Mouse (Mus musculus): ENCODE data around the gene Tmem266.

GRCm38 (mm10) chr9:55325564-55326514, 874 bp upstream of the Tmem266 start:
- TF ChIP-seq POLR2A (IDR thresholded peaks at IDR 0.05; ENCODE audit: control insufficient read depth, low read depth, low read length) (no peak), CTCF (IDR thresholded peaks at IDR 0.05; ENCODE audit: control insufficient read depth, insufficient read depth, insufficient replicate concordance, low read depth, low read length) (no peak)
